Mouse (Mus musculus) adrenal gland, adult 8-10 months (tissue): ENCODE data around the gene Adam22. TPM values are rescaled to one million over a fixed set of nuclear protein-coding genes. Genes with fewer than 3 reads are reported as not detected.
"Not testable (repeated sequence)": the region's sequence is repeated elsewhere in the genome, so short reads cannot be mapped to it uniquely, and the experiment has no call there.

Experiments used
- DNase-seq: peaks from one replicate; pipeline ENCODE4 v3.0.0; 2022
- microRNA-seq, 2 experiments: library from miRNA; unstranded; fragments of <30 nt; microRNA quantifications; one replicate each; pipeline ENCODE4 v1.2.0; 2022
- total RNA-seq, 4 experiments: library from RNA; stranded (reverse); gene quantifications; 2 replicates each; pipeline ENCODE4 v1.2.4; 2022

The Adam22 gene
- total RNA-seq, 4 experiments from 2014 or later: 4.8 to 9.6 (median 6.9) TPM

- peak; percentile 82 for DNase-seq
Observed at GRCm38 (mm10) chr5:8056141-8057017, 311.6 kb downstream of the Adam22 start.

GRCm38 (mm10) chr5:8055721-8056129 is 312.2 kb downstream of the Adam22 start:
- DNase-seq: peak; percentile 8

GRCm38 (mm10) chr5:8053827-8054226 is 314.1 kb downstream of the Adam22 start:
- DNase-seq: no peak

- DNase-seq: no peak
Observed at GRCm38 (mm10) chr5:8045855-8046254, 322.1 kb downstream of the Adam22 start, which contains the start of gene Sri. TSS of gene Sri (plus strand) at chr5:8046078.

- DNase-seq: not testable (repeated sequence)
Observed at GRCm38 (mm10) chr5:8034596-8034995, 333.4 kb downstream of the Adam22 start.

Small RNA genes lying within 50 kb of the gene (microRNA-seq; reads per million reads assigned to microRNA genes)
- 0 reads per million in 2 experiments for gene Gm24196

Other genes starting within 250 kb of the Adam22 start
- gene Dbf4, start 54.6 kb upstream of the Adam22 start, total RNA-seq: 10 to 100 TPM in 2 of 4 experiments, 1 to 10 TPM in 2; 5.7 to 13.6 (median 8.5) TPM
- gene Slc25a40, start 54.7 kb upstream of the Adam22 start, total RNA-seq: 10 to 100 TPM; 12.5 to 26.7 (median 15.4) TPM